Mouse (Mus musculus): ENCODE data around the gene Ankrd55. TPM values are rescaled to one million over a fixed set of nuclear protein-coding genes. Genes with fewer than 3 reads are reported as not detected.

Gene Ankrd55
- polyA plus RNA-seq, 1 experiment from 2014 or later: 0.24 TPM

DNA sequence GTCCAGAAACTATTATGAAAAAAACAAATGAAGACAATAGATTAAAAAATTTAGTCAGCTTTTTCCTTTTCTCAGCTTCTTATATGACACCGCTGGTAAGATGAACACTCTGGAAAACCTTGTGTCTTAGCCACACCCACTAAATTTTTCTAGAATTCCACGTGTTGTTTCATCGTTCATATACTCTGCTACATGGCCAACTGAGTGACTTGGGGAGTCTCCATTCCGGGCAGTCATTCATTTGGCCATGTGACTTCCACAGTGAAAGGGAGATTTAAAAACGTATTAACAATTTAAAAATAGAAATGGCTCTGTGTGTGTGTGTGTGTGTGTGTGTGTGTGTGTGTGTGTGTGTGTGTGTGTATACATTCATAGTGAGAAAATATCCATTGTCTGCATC, 77.1 kb downstream of the Ankrd55 start:
- Histone ChIP-seq H3K9ac (no peak overlapping the region), H3K4me1 (no peaks in the 10 kb centered on the region), H3K9me3 (no peaks in the 10 kb centered on the region), H3K4me3 (replicated peaks) (no peak overlapping the region), H3K27ac (peak overlapping the region; percentile 58; the same call in 1 of the 2 replicates), H3K27me3 (replicated peaks) (no peaks in the 10 kb centered on the region), H3K4me2 (no peak overlapping the region), H3K36me3 (no peaks in the 10 kb centered on the region)
- ATAC-seq (ENCODE audit: insufficient read depth, low FRiP score, low read depth): no peak
- WGBS: 51% methylated on average over 5 of the region's 5 CpGs

DNA sequence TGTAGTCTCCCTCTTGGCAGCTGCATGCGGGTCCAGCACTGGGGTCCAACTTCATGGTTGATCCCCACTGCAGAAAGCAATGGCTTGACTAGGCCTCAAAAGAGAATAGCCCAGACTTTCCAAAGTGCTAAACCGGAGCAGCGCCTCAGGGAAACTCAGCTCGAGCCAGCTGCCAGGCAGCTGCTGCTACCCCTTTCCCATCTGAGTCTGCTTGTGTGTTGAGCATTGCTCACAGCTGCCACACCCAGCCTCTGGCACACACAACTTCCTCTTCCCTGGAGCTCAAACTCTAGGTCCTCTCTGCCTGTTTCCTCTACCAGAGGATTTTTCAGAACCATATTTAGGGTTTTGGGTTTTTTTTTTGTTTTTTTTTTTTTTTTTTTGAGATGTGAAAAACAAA, 77.5 kb downstream of the Ankrd55 start:
- Histone ChIP-seq H3K9ac (no peak overlapping the region), H3K4me1 (no peaks in the 10 kb centered on the region), H3K36me3 (no peaks in the 10 kb centered on the region), H3K27me3 (replicated peaks) (no peaks in the 10 kb centered on the region), H3K27ac (peak overlapping the region; percentile 58; the same call in 1 of the 2 replicates), H3K9me3 (no peaks in the 10 kb centered on the region), H3K4me3 (replicated peaks) (no peak overlapping the region), H3K4me2 (no peak overlapping the region)
- WGBS: 50% methylated on average over 4 of the region's 4 CpGs
- ATAC-seq (ENCODE audit: insufficient read depth, low FRiP score, low read depth): no peak

DNA sequence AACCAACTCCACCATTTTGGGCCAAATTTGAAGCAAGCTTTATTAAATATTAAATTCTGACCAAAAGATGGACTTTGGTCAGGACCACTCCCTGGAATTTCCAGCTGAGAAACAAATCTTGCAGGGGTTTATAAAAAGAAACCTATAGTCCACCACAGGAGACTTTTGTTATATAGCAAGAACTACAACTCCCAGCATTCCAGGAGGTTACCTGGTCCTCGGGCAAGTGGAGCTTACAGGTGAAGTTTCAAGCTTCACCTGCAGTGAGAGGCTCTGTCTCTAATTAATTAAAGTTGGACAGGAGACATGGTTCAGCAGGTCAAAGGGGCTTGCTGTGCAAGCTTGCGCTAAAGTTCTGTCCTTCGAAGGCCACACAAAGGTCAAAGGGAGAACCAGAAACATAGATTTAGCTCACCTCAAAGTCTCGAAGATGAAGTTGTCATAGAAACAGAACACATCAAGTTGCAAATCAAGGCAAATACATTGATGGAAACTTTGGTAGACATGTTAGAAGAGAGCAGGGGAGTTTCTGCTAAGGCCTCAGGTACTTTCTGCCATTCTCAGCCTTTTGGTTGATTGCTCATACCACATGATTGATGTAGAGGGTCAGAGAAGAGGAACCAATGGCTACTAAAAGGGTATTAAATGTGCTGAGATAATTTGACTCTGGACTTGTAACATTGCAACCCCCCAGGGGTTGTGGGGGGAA, 78.2 kb downstream of the Ankrd55 start:
- WGBS: 71% methylated on average over 4 of the region's 4 CpGs
- no peak overlapping the region for H3K4me3 ChIP-seq (replicated peaks)
- H3K27ac ChIP-seq: no peak overlapping the region
- H3K27me3 ChIP-seq (replicated peaks): no peaks in the 10 kb centered on the region
- H3K4me1 ChIP-seq: no peaks in the 10 kb centered on the region
- no peaks in the 10 kb centered on the region for H3K9me3 ChIP-seq
- no peak overlapping the region for H3K4me2 ChIP-seq
- no peak for ATAC-seq (ENCODE audit: insufficient read depth, low FRiP score, low read depth)
- H3K36me3 ChIP-seq: no peaks in the 10 kb centered on the region
- H3K9ac ChIP-seq: no peak overlapping the region

DNA sequence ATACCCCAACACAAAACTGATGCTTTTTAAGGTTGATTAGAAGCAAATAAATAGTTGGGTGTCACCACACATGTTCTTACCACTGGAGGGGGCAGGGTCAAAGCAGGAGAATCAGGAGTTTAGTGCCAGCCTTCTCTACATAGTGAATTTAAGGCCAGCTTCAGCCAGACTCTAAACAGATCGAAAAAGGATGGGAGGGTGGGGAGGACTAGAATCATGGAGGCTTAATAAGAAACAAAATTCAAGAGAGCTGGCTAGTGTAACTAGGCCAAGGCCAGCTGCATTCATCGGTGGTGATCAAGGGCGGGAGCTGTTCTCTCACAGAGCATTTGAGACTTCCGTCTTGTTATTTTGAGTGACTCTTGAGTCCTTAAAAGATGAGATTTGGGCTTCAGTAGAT, 83.5 kb downstream of the Ankrd55 start:
- Histone ChIP-seq H3K4me1 (peaks cover 3% of the 10 kb centered on the region; the same call in 1 of the 2 replicates), H3K36me3 (no peaks in the 10 kb centered on the region), H3K4me2 (no peak overlapping the region), H3K9ac (no peak overlapping the region), H3K4me3 (replicated peaks) (no peak overlapping the region), H3K27me3 (replicated peaks) (no peaks in the 10 kb centered on the region), H3K27ac (no peak overlapping the region), H3K9me3 (no peaks in the 10 kb centered on the region)
- no peak for ATAC-seq (ENCODE audit: insufficient read depth, low FRiP score, low read depth)
- 88% methylated on average over 4 of the region's 4 CpGs for WGBS

DNA sequence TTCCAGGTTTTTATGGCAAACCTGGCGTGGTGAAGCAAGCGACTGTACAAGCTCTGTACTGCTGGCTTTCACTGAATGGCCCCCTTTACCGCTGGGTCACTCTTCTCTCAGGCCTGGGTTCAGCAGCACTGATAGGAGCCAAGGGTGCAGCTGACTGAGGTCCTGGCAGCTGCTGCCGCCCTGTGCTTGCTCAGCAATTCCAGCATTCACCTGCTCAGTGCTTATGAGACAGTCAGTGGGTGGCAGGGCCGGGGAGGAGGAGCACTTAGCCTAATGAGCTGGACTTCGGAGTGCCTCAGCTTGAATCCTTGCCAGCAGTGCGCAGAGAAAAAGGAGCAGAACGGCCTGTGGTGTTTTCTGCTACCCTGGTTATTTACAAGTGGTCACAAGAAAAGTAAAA, 87.5 kb downstream of the Ankrd55 start:
- Histone ChIP-seq H3K9me3 (no peaks in the 10 kb centered on the region), H3K36me3 (no peaks in the 10 kb centered on the region), H3K27ac (no peak overlapping the region), H3K4me1 (peaks cover 3% of the 10 kb centered on the region; the same call in 1 of the 2 replicates), H3K27me3 (replicated peaks) (no peaks in the 10 kb centered on the region), H3K9ac (no peak overlapping the region), H3K4me3 (replicated peaks) (no peak overlapping the region), H3K4me2 (no peak overlapping the region)
- WGBS: 48% methylated on average over 8 of the region's 8 CpGs
- peak; percentile 76; the same call in 1 of the 2 replicates for ATAC-seq (ENCODE audit: insufficient read depth, low FRiP score, low read depth)

DNA sequence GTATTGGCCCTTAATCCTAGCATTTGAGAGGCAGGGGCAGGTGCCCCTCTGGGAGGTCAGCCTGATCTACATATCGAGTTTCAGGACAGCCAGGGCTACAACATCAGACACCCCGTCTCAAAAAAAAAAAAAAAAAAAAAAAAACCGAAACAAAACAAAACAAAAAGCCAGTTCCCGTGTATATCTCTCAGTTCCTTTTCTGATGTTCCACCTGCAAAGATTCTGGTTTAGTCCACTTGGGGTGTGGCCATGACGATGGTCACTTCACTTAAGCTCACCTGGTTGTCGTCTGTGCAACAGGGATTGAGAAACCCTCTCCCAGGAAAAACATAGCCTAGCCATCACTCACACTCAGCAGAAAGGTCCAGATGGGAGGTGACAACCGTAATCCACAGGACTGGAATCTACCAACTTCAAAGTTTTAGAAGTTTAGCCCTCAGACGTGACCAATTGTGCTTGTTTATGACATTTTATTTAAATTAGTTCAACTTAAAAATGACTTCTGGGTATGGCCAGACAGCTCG, 90.6 kb downstream of the Ankrd55 start:
- H3K27ac ChIP-seq: no peak overlapping the region
- WGBS: 66% methylated on average over 9 of the region's 9 CpGs
- H3K4me3 ChIP-seq (replicated peaks): no peak overlapping the region

DNA sequence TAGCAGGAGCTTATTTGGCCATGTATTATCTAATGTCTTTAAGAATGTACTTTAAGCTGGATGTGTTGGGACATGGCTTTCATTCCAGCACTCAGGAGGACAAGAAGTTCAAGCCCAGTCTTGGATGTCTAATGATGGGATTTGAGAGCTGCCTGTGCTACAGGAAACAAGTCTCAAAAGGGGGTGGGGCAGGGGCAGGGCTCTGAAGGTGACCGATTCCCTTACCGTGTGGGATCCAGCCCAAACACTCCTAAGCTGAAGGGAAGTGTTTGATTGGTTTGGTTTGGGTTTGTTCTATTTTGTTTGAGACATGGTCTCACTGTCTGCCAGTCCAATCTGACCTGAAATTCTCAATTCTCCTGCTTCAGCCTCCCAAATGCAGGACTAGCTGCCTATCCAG, 93.2 kb downstream of the Ankrd55 start:
- no peaks in the 10 kb centered on the region for H3K27me3 ChIP-seq (replicated peaks)
- 56% methylated on average over 2 of the region's 2 CpGs for WGBS
- no peaks in the 10 kb centered on the region for H3K9me3 ChIP-seq
- H3K4me1 ChIP-seq: 0 out of 2 replicates have a peak, but pooled peaks cover 9% of the 10 kb centered on the region
- H3K9ac ChIP-seq: no peak overlapping the region
- H3K4me3 ChIP-seq (replicated peaks): no peak overlapping the region
- no peak for ATAC-seq (ENCODE audit: insufficient read depth, low FRiP score, low read depth)
- H3K27ac ChIP-seq: no peak overlapping the region
- no peak overlapping the region for H3K4me2 ChIP-seq
- H3K36me3 ChIP-seq: no peaks in the 10 kb centered on the region

More for the DNA sequence above, 90.6 kb downstream of the Ankrd55 start:
- Histone ChIP-seq H3K4me1 (peaks cover 11% of the 10 kb centered on the region; the same call in 1 of the 2 replicates), H3K9me3 (no peaks in the 10 kb centered on the region), H3K9ac (no peak overlapping the region), H3K36me3 (no peaks in the 10 kb centered on the region), H3K27me3 (replicated peaks) (no peaks in the 10 kb centered on the region), H3K4me2 (no peak overlapping the region)
- no peak for ATAC-seq (ENCODE audit: insufficient read depth, low FRiP score, low read depth)

DNA sequence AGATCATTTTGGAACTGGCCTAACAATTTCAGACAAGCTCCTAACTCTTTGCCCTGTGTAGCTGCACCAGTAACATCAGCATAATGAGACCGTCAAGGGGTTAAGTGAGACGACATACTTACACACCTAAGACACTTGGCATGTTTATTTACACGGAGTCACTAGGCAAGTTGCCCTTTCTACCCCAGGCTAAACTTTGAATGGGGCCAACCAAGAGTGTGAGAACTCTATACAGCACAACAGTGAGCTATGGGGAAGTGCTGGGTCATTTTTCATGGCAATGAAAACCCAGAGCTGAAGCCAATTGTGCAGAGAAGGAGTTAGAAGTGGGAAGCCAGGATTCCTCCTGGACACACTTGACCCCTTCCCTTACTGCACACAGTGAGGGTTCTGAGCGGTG, 94.2 kb downstream of the Ankrd55 start:
- H3K27ac ChIP-seq: peak overlapping the region; percentile 42
- H3K27me3 ChIP-seq (replicated peaks): no peaks in the 10 kb centered on the region
- no peak overlapping the region for H3K4me2 ChIP-seq
- ATAC-seq (ENCODE audit: insufficient read depth, low FRiP score, low read depth): peak; percentile 10; the same call in 1 of the 2 replicates
- H3K9me3 ChIP-seq: no peaks in the 10 kb centered on the region
- no peak overlapping the region for H3K9ac ChIP-seq
- H3K36me3 ChIP-seq: no peaks in the 10 kb centered on the region
- 36% methylated on average over 4 of the region's 4 CpGs for WGBS
- H3K4me1 ChIP-seq: 0 out of 2 replicates have a peak, but pooled peaks cover 9% of the 10 kb centered on the region
- no peak overlapping the region for H3K4me3 ChIP-seq (replicated peaks)

DNA sequence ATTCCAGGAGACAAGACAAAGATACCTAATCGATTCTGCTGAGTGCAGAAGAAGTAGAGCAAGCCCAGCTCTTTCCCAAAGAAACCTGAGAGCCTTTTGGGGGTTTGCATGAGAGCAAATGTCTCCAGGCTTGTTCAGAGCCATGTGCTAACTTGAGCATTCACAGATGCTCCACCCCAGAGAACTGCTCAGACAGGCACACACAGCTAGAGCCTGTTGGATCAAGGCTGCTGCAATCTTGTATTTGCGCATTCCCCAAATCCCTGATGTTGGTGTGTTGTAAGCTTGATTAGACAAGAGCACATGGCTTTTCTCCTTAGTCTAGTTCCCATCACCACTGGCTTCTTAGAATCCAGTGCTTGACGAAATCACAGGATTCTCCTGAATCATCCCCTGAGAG, 94.7 kb downstream of the Ankrd55 start:
- WGBS: 41% methylated on average over 3 of the region's 3 CpGs
- ATAC-seq (ENCODE audit: insufficient read depth, low FRiP score, low read depth): peak; percentile 50; the same call in 1 of the 2 replicates
- 0 out of 2 replicates have a peak, but pooled peaks cover 9% of the 10 kb centered on the region for H3K4me1 ChIP-seq
- H3K9me3 ChIP-seq: no peaks in the 10 kb centered on the region
- H3K4me3 ChIP-seq (replicated peaks): no peak overlapping the region
- H3K36me3 ChIP-seq: no peaks in the 10 kb centered on the region
- peak overlapping the region; percentile 42 for H3K27ac ChIP-seq
- no peak overlapping the region for H3K4me2 ChIP-seq
- no peak overlapping the region for H3K9ac ChIP-seq
- no peaks in the 10 kb centered on the region for H3K27me3 ChIP-seq (replicated peaks)

DNA sequence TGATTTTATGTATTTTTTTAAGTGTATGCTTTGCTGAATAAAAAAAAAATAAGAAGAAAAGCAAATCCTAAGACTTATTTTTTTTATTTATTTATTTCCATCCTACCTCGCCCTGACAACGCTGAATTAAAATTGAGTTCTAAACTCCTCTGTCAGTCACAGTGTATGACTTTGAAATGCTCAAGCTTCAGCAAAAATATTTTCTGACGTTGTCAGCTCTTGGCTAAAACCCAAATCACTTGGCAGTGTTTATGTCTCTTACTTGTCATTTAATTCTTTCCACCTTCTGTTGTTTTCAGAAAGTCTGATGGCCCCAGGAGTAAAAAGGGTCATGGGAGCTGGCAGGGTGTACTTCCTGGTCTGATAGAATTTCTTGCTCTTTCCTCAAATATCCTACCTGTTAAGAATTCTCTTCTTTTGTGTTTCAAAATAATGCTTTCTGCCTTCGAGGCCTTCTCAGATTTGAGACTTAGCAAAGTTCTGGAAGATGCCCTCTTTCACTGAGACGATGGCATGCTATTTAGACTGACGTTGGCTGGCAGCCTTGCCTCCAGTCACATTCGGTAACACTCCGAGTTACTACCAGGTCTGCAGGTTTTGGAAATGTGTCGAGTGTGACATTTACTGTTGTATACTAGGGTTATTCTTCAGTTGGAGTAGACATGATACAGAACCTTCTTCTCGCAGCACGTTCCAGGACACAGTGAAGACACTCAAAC, 95.8 kb downstream of the Ankrd55 start:
- no peak overlapping the region for H3K4me2 ChIP-seq
- no peaks in the 10 kb centered on the region for H3K9me3 ChIP-seq
- no peak for ATAC-seq (ENCODE audit: insufficient read depth, low FRiP score, low read depth)
- H3K27ac ChIP-seq: no peak overlapping the region
- no peak overlapping the region for H3K4me3 ChIP-seq (replicated peaks)
- H3K36me3 ChIP-seq: no peaks in the 10 kb centered on the region
- no peak overlapping the region for H3K9ac ChIP-seq
- no peaks in the 10 kb centered on the region for H3K27me3 ChIP-seq (replicated peaks)
- 66% methylated on average over 11 of the region's 11 CpGs for WGBS
- 0 out of 2 replicates have a peak, but pooled peaks cover 9% of the 10 kb centered on the region for H3K4me1 ChIP-seq

DNA sequence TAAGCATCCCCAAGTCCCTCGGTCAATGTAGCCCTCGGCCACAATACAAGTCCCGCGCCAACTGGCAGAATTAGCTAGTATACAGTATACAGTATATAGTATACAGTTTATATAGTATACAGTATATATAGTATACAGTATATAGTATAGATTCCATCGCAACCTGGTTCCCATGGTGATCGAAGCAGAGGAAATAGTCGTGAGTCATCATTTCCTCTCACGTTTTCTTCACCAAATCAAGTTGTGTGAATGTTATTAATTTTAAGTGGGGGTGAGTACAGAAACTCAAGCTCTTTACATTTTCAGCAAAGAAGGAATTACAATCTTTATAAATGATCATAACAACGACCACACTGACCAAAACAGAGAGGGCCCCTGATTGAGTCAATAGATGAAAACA, 96.8 kb downstream of the Ankrd55 start:
- 75% methylated on average over 9 of the region's 9 CpGs for WGBS
- Histone ChIP-seq H3K36me3 (no peaks in the 10 kb centered on the region), H3K27ac (no peak overlapping the region), H3K9me3 (no peaks in the 10 kb centered on the region), H3K4me3 (replicated peaks) (no peak overlapping the region), H3K4me1 (0 out of 2 replicates have a peak, but pooled peaks cover 9% of the 10 kb centered on the region), H3K9ac (no peak overlapping the region), H3K27me3 (replicated peaks) (no peaks in the 10 kb centered on the region), H3K4me2 (no peak overlapping the region)
- ATAC-seq (ENCODE audit: insufficient read depth, low FRiP score, low read depth): no peak

DNA sequence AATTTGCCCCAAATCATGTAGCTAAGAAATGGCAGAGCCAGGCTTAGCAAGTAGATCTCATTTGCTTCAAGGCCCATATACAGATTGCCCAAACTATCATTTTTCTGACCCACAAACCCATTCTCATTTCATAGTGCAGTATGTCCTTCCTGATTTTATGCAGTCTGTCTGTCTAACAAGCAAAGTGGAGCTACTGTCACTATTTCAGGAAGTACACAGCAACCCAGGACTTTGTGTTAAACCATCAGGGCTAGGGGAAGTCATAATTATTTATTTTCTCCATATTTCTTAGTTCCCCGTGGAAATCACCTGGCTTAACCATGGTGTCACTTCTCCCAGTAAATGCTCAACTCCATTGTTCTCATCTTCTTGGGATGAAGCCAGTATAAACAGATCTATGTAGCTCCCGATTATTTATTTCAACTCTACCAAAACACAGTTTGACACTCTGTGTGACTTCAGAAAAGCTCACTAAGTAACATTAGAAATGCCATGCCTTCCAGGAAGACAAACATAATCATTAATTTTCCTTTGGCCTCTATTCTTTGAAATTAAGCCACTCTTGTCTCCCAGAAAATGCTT, 98.3 kb downstream of the Ankrd55 start:
- Histone ChIP-seq H3K9ac (no peak overlapping the region), H3K36me3 (no peaks in the 10 kb centered on the region), H3K27ac (no peak overlapping the region), H3K27me3 (replicated peaks) (no peaks in the 10 kb centered on the region), H3K9me3 (no peaks in the 10 kb centered on the region), H3K4me3 (replicated peaks) (no peak overlapping the region), H3K4me1 (0 out of 2 replicates have a peak, but pooled peaks cover 9% of the 10 kb centered on the region), H3K4me2 (no peak overlapping the region)
- ATAC-seq (ENCODE audit: insufficient read depth, low FRiP score, low read depth): no peak
- 45% methylated on average over 2 of the region's 2 CpGs for WGBS
